ENCODE assay signal across 23 mouse cellular contexts in the genomic region with DNA sequence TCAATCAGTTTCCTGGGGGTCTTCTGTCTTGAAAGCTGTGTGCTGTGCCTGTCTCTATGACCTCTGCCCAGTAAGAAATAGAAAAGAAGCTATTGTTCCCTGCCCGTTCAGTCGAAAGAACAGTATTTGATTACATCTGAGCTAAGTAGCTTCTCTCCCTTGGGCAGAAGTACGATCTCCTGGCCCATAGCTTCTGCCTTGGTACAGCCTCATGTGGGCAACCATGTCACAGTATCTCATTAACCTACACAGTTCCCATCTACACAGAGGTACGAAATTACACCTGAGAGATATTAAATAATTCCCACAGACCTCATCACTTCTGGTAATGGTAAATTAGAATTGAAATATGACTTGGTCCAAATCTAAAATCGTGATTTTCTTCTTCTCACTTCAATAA.
DNase-seq lines count a peak whose midpoint lies in the region; ATAC-seq lines count a peak whose summit lies in the region.
"Had no signal": no experiment of that assay in that cellular context is flagged by ENCODE, and none has a peak within 500 bp of the region (broad histone marks: within the 10 kb centered on the region; RNA-seq: fewer than 3 reads in every experiment).

No protein-coding gene starts in this region.

- 29% methylated on average over 5 of the region's 5 CpGs for WGBS in hindbrain, embryonic 14.5 days
- 36% methylated on average over 5 of the region's 5 CpGs for WGBS in hindbrain, embryonic 13.5 days
- 40% methylated on average over 5 of the region's 5 CpGs for WGBS in midbrain, embryonic 15.5 days
- WGBS in midbrain, embryonic 11.5 days, result 38% methylated on average over 5 of the region's 5 CpGs

- no peak overlapping the region for H3K4me2 ChIP-seq in hindbrain, embryonic 14.5 days (replicated peaks)
- H3K4me2 ChIP-seq in hindbrain, embryonic 13.5 days, result no peak overlapping the region
- H3K4me2 ChIP-seq in midbrain, embryonic 15.5 days, result no peak overlapping the region
- H3K4me2 ChIP-seq in midbrain, embryonic 11.5 days, result no peak overlapping the region
- H3K4me2 ChIP-seq: embryonic facial prominence, embryonic 13.5 days; forebrain, embryonic 12.5 days; forebrain, embryonic 15.5 days; heart, embryonic 11.5 days had no signal

- no peak overlapping the region for H3K9ac ChIP-seq in hindbrain, embryonic 14.5 days
- no peak overlapping the region for H3K9ac ChIP-seq in hindbrain, embryonic 13.5 days
- H3K9ac ChIP-seq in midbrain, embryonic 15.5 days, result no peak overlapping the region
- no peak overlapping the region for H3K9ac ChIP-seq in midbrain, embryonic 11.5 days (ENCODE audit: low read length)
- H3K9ac ChIP-seq: embryonic facial prominence, embryonic 13.5 days; forebrain, embryonic 12.5 days; forebrain, embryonic 15.5 days had no signal

- no peaks in the 10 kb centered on the region for H3K36me3 ChIP-seq in hindbrain, embryonic 14.5 days (replicated peaks; ENCODE audit: control insufficient read depth, insufficient read depth)
- H3K36me3 ChIP-seq in hindbrain, embryonic 13.5 days, result no peaks in the 10 kb centered on the region
- H3K36me3 ChIP-seq in midbrain, embryonic 15.5 days (replicated peaks), result no peaks in the 10 kb centered on the region
- H3K36me3 ChIP-seq in midbrain, embryonic 11.5 days (ENCODE audit: control insufficient read depth, insufficient read depth, low read length), result no peaks in the 10 kb centered on the region
- H3K36me3 ChIP-seq: embryonic facial prominence, embryonic 10.5 days; embryonic facial prominence, embryonic 13.5 days; forebrain, embryonic 12.5 days; forebrain, embryonic 15.5 days had no signal

- DNase-seq in embryo, embryonic 10 days (ENCODE audit: low spot score), result peak; percentile 21
- DNase-seq in embryo, embryonic 9.5 days (ENCODE audit: extremely low spot score), result no peak
- DNase-seq in hindbrain, embryonic 14.5 days (ENCODE audit: low spot score), result no peak
- DNase-seq in midbrain, embryonic 11.5 days (ENCODE audit: low spot score, missing footprints), result no peak
- no peak for DNase-seq in Muller cell, postnatal 12 days (ENCODE audit: inconsistent ontology term)
- DNase-seq: adrenal gland, postnatal 10 days; adrenal gland, postnatal 36 days; cerebellum, adult 11 months; cerebellum, adult 2 months; cerebellum, adult 9-11 months; cerebellum, postnatal 25 days; gastrocnemius, postnatal 25 days; heart, adult 2 months had no signal

- no peaks in the 10 kb centered on the region for H3K9me3 ChIP-seq in hindbrain, embryonic 14.5 days (ENCODE audit: control insufficient read depth, low read length)
- H3K9me3 ChIP-seq in hindbrain, embryonic 13.5 days, result no peaks in the 10 kb centered on the region
- H3K9me3 ChIP-seq in midbrain, embryonic 15.5 days, result no peaks in the 10 kb centered on the region
- H3K9me3 ChIP-seq in midbrain, embryonic 11.5 days (ENCODE audit: control insufficient read depth, low read length), result no peaks in the 10 kb centered on the region
- H3K9me3 ChIP-seq: embryonic facial prominence, embryonic 10.5 days; embryonic facial prominence, embryonic 13.5 days; forebrain, embryonic 12.5 days; forebrain, embryonic 15.5 days had no signal

- ATAC-seq in hindbrain, embryonic 14.5 days (ENCODE audit: low FRiP score), result peak; percentile 37; the same call in 1 of the 2 replicates
- no peak for ATAC-seq in hindbrain, embryonic 13.5 days (ENCODE audit: low FRiP score)
- ATAC-seq in midbrain, embryonic 15.5 days (replicated peaks), result 0 out of 2 replicates have a peak, but pooled peaks have one; percentile 30
- no peak for ATAC-seq in midbrain, embryonic 11.5 days (ENCODE audit: low FRiP score)
- ATAC-seq: forebrain, embryonic 15.5 days; intestine, postnatal 0 days; Patski had no signal

- H3K27ac ChIP-seq in hindbrain, embryonic 14.5 days, result no peak overlapping the region
- H3K27ac ChIP-seq in hindbrain, embryonic 13.5 days, result no peak overlapping the region
- H3K27ac ChIP-seq in midbrain, embryonic 15.5 days, result no peak overlapping the region
- no peak overlapping the region for H3K27ac ChIP-seq in midbrain, embryonic 11.5 days (ENCODE audit: low read depth, low read length)
- H3K27ac ChIP-seq: embryonic facial prominence, embryonic 10.5 days; embryonic facial prominence, embryonic 13.5 days; forebrain, embryonic 12.5 days; forebrain, embryonic 15.5 days; heart, adult 2 months had no signal

- no peak overlapping the region for H3K4me3 ChIP-seq in hindbrain, embryonic 14.5 days (replicated peaks; ENCODE audit: low read length)
- H3K4me3 ChIP-seq in hindbrain, embryonic 13.5 days, result no peak overlapping the region
- H3K4me3 ChIP-seq in midbrain, embryonic 15.5 days, result no peak overlapping the region
- H3K4me3 ChIP-seq in midbrain, embryonic 11.5 days (ENCODE audit: low read depth, low read length), result no peak overlapping the region
- H3K4me3 ChIP-seq: embryonic facial prominence, embryonic 10.5 days; embryonic facial prominence, embryonic 13.5 days; erythroblast, embryonic 14.5 days; forebrain, embryonic 12.5 days; forebrain, embryonic 15.5 days; heart, adult 2 months had no signal

- H3K27me3 ChIP-seq in hindbrain, embryonic 14.5 days (ENCODE audit: control insufficient read depth, insufficient read depth, low read length), result no peaks in the 10 kb centered on the region
- H3K27me3 ChIP-seq in hindbrain, embryonic 13.5 days, result no peaks in the 10 kb centered on the region
- no peaks in the 10 kb centered on the region for H3K27me3 ChIP-seq in midbrain, embryonic 15.5 days (replicated peaks)
- no peaks in the 10 kb centered on the region for H3K27me3 ChIP-seq in midbrain, embryonic 11.5 days (ENCODE audit: control insufficient read depth, insufficient read depth, low read length)
- H3K27me3 ChIP-seq: embryonic facial prominence, embryonic 13.5 days; forebrain, embryonic 12.5 days; forebrain, embryonic 15.5 days had no signal

- no peaks in the 10 kb centered on the region for H3K4me1 ChIP-seq in hindbrain, embryonic 14.5 days (replicated peaks; ENCODE audit: control insufficient read depth, insufficient read depth, low read length)
- peaks cover 8% of the 10 kb centered on the region for H3K4me1 ChIP-seq in hindbrain, embryonic 13.5 days (replicated peaks)
- no peaks in the 10 kb centered on the region for H3K4me1 ChIP-seq in midbrain, embryonic 15.5 days
- no peaks in the 10 kb centered on the region for H3K4me1 ChIP-seq in midbrain, embryonic 11.5 days (ENCODE audit: control insufficient read depth, insufficient read depth, low read length)
- H3K4me1 ChIP-seq: forebrain, embryonic 15.5 days had no signal

Comparison
In these comparisons a context has a peak if more than half of its experiments do, and no peak if none do; other contexts are left out.
1. ATAC-seq: peak in hindbrain, embryonic 14.5 days (single experiment) and midbrain, embryonic 15.5 days (single experiment); none in hindbrain, embryonic 13.5 days (single experiment) and midbrain, embryonic 11.5 days (single experiment).